Mouse (Mus musculus) heart, adult 11 months (tissue): Measurements from ENCODE around the gene S1pr3.

Source experiments
- DNase-seq: peaks from one replicate; pipeline ENCODE4 v3.0.0; 2022

The S1pr3 gene

DNA sequence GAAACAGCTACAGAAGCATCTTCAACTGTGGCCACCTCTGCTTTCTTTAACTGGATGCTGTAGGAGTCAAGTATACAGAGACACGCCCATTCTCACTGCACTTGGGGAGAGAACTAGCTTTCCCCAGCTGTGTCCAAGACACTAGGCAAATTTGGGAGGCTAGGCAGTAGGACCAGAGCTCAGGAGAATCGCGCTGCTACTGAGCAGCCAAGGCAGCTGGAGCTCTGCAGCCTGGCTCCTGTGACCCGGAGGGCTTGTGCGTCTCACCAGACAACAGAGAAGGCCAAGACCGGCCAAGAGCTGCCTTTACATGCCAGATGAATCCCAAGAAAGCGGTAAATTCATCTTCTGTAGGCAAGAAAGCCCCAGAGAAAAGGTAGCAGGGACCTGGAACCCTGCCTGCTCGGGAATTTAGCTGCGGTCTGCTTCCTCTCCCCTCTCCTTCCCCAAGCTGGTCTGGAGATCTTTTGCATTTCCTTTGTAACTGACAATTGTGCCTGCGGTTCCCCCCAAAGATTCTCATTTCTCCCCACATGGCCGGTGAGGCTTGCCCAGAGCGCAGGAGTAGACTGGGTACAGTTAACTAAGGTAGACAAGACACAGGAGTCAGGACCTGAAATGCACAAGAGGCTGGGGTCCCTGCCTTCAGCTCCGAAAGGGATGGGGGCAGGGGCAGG, 760 bp upstream of the S1pr3 start:
- DNase-seq, result peak; percentile 96

DNA sequence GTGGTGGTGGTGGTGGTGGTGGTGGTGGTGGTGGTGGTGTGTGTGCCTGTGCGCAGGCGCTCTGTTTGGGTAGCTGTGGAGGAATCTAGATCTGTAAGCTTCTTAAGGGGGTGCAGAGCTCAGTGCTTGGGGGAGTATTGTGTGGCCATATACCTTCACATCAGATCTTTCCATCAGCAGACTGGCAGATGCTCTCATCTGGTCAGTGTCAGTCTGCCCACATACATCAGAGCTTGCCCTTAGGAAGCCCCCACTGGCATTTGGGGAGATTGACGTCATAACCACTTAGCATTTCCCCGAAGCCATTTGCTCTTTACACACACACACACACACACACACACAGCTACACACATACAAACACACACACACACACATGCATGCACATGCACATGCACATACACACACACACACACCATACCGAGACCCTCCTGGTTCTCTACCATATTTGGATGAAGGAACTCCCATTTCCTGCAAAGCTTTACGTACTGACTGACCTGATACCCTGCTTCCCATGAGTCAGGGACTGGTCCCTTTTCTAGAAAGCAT, 1.6 kb downstream of the S1pr3 start:
- DNase-seq, result no peak

DNA sequence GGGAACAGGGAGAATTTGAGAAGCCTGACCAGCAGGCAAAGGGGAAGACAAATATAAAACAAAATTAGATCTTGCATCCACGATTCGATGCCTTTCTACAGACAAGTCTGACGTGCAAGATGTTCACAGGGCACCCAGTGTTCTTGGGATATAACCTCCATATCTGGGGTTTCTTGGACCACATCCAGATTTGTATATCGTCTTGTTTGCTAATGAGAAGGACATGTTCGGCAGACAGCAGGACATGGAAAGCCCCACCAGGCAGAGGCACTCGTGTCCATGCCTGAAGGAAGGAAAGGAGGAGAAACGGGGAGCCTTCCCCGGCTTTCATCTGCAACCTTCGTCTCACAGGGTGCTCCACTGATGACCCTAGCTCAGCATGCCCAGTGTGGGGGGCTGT, 2.8 kb downstream of the S1pr3 start:
- DNase-seq, result peak; percentile 84

DNA sequence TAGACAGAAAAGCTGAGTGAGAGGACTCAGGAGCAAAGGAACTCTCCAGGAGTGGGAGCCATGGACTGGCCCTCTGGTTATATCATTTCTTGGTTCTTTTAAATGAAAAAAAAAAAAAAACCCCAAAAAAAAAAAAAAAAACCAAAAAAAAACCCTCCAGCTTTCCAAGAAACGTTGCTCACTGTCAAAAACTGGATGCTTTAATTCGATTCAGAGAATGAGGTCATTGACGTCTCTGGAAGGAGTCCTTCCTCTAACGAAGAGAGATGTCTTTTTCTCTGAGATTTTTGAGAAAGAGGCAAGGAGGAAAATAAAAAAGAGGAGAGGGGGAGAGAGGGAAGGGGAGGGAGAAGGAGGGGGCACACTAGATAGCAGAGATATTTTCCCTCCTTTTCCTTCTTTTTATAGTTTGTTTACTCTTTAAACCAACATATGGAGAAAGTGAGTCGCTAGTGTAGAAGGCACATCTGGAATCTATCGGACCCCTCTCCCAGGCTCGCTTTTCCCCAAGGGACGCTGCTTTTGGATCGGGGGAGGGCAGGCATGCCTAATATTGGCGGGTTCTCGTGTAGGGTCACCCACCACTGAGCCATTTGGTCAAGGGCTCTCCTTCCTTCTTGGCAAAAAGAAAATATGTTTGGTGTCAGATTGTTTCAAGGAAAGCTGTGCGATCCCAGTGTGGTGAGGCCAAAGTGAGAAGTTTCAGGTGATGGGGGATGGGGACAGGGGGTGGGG, 3.4 kb downstream of the S1pr3 start:
- peak; percentile 91 for DNase-seq

DNA sequence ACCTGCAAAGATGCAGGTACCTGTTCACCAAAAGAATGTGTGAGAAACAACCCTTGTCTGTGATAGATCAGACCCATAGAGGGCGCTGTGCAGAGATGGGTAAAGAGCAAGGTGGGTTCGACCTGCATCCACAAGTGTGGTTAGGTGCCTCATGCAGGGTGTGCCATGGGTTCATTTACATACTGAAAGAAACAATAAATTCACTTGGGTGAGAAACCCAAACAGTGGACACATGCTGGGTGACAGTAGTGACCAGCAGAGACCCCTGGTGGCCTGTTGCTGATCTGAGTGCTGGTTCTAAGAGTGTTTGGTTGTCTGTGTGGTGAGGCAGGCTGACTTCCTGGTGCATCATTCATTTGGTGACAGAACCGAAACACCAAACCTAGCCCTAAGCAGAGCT, 5.0 kb downstream of the S1pr3 start:
- DNase-seq, result peak; percentile 86

DNA sequence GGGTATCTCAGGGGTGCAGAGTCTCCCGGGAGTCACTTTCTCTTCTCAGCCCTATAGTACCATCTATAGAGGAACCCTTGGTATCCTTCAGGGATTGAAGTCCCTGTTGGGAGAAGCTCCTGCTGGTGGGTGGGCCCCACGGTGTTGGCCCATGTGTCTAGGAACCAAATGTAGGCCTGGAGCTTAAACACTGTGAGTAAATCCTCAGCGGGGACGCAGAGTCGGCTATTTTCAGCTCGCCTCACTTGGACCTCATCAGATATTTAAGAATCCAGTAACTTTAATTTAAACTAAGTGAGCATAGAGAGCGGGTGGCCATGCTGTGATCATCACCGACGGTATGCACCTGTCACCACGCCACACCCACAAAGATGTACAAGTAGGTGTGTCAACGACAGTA, 8.3 kb downstream of the S1pr3 start:
- DNase-seq, result no peak

DNA sequence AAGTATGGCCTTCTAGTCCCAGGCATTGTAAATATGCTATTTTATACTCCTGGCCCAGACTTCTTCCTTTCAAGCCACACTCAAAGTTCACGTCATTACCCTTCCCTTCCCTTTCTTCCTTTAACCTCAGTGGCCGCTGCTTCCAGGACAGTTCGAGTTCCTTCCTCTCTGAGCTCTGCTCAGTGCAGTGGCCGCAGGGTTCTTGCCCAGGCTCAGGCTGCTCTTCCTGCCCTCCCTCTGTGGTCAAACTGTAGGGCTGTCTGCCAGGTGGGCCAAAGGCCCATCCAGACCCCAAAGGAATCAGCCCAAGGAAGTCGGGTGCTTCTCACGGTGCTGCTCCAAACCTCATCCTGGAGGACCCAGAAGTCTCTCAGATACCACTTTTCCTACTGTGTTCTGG, 9.4 kb downstream of the S1pr3 start:
- DNase-seq, result peak; percentile 97

DNA sequence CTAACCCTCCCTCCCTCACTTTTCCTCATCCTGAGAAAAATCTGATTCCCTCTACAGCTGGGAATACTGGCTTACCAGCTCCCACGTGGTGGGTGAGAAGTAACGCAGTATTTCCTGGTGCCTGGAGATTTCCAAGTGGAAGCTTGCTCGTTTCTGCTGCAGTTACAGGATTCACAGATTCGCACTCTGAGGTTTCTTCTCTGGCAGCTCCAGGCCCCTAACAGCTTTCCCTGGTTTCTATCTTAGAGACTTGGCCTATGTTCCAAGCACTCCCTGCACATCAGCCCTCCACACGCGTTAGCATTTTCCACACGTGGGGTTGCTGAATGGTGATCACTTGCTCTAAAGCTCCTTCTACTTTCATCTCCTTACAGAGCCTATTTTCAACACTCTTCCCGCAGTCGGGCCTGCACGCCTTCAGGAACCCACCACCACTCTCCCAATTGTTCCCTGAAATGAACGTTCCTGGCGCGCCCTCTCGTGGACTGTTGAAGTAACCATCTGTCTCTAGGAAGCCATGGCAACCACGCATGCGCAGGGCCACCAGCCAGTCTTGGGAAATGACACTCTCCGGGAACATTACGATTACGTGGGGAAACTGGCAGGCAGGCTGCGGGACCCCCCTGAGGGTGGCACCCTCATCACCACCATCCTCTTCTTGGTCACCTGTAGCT, 10.0 kb downstream of the S1pr3 start:
- DNase-seq, result peak; percentile 99

DNA sequence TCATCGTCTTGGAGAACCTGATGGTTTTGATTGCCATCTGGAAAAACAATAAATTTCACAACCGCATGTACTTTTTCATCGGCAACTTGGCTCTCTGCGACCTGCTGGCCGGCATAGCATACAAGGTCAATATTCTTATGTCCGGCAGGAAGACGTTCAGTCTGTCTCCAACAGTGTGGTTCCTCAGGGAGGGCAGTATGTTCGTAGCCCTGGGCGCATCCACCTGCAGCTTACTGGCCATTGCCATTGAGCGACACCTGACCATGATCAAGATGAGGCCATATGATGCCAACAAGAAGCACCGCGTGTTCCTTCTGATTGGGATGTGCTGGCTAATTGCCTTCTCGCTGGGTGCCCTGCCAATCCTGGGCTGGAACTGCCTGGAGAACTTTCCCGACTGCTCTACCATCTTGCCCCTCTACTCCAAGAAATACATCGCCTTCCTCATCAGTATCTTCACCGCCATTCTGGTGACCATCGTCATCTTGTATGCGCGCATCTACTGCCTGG, 10.6 kb downstream of the S1pr3 start:
- no peak for DNase-seq

DNA sequence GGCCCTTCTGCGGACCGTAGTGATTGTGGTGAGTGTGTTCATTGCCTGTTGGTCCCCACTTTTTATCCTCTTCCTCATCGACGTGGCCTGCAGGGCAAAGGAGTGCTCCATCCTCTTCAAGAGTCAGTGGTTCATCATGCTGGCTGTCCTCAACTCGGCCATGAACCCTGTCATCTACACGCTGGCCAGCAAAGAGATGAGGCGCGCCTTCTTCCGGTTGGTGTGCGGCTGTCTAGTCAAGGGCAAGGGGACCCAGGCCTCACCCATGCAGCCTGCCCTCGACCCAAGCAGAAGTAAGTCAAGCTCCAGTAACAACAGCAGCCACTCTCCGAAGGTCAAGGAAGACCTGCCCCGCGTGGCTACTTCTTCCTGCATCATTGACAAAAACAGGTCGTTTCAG, 11.1 kb downstream of the S1pr3 start:
- DNase-seq, result peak; percentile 91

DNA sequence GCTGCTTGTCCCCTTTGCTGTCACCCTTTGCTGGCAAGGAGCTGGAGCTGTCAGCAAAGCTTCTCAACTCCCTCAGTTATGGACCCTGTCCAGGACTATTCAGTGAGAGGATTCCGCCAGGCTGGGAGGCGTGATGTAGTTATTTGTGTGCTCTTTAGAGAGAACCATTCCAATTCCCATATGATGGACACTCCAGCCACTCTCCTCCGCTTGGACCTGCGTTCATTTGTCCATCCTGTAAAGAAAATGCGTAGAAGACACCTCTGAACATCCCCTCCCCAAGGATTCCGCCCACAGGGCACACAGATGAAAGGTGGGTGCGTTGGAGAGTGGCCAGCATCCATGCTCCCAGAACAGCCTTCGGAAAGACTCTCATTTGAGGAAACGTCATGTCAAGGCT, 12.4 kb downstream of the S1pr3 start:
- DNase-seq, result peak; percentile 89

DNA sequence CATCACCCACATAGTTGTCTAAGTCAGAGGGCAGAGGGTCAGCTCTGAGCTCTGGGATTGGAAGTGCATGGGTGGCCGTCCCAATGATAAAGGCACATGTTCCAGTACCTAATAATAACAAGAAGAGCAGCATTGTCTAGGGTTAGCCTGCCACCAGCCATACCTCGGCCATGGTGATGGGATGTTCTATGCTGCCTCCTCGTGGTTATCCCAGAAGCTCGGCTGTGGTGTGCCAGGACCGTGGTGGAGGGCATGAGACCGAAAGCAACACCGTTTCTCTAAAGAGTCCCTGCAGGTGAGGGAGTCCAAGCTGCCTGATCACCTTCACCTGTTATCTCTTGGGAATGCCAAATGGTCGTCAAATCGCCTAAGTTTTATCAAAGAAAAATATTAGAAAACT, 15.2 kb downstream of the S1pr3 start:
- no peak for DNase-seq

DNA sequence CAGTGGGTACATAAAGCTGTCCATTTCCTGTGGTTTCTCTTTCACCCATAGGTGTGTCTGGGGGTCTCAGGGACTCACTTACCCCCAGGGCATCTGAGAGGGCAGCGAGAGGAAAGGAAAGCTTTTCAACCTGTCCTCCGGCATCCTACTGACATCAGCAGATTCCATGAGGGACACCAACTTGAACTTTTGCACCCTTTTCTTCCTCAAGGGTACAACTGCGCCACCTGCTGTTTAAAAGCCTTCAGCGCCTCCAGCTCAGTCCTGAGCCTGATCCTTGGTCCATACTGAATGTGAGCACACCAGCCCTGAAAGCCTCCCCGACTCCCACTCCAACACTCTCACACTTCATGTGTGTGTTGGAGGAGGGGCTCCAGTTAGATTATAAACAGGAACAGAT, 16.2 kb downstream of the S1pr3 start:
- no peak for DNase-seq

DNA sequence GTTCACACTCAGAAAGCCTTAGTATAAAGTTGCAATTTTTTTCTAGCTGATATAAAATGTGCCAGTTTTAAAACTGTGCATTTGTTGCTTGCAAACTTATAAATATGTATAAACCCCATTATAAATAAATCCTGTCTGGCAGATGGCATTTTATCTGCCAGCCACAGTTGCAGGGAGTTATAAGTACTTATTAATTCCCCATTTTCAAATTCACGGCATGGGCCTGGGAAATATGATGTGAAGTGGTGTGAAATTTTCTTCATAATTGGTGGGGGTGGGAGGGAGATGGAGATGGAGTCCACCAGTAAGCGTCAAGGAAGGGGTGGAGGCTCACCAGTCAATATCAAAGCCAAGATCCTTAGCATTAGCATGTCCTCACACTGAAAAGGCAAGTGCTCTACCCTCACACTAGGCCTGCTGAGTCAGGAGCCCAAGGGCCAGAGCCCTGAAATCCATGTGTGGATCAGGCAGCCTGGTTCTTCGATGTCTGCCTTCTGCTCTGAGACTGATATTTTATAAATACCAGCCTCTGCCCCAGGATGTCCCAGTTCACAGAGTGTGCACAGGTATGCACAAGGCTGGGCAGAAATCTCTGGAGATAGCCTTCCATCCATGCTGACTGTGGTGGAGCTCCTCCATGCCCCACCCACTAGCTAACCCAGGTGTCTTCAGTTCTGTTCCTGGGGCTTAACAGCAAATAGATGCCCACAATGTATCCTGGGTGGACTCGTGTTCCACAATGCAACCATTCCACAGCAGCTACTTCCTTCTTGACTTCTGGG, 17.4 kb downstream of the S1pr3 start:
- DNase-seq, result peak; percentile 76

DNA sequence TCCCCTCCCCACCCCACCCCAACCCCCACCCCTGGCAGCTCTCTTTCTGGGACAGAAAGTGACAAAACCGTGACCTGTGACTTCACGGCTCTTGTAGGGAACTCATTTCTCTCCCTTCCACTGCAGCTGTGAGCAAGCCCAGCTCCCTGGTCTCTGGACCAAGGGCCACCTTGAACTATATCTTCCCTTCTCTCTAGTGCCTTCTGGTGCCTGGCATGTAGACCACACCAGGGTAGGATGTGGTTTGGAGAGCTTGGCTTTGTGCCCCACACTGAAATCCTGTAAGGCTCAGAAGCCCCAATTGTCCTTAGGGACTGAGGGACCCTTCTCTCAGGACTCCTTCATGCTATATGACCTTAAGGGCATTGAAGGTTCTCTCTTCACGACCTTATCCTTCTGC, 24.9 kb downstream of the S1pr3 start:
- DNase-seq, result peak; percentile 57

DNA sequence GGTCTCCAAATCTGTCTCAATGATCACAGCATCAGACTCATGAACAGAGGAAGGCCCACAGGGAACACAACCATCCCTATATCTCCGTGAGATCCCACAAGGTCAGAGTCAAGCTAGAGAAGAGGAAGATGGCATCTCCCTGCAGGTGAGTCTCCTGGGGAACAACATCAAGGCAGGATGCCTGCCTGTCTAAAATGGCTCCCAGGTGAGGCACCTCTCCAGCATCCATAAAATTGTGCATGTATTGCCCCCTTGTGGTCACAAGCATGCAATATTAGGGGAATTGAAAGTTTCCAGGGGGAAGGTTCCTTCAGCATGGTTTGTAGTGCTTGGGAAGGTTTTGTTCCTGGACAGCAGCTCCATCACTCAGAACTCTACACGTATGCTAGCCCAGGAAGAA, 26.0 kb downstream of the S1pr3 start:
- DNase-seq, result peak; percentile 81

DNA sequence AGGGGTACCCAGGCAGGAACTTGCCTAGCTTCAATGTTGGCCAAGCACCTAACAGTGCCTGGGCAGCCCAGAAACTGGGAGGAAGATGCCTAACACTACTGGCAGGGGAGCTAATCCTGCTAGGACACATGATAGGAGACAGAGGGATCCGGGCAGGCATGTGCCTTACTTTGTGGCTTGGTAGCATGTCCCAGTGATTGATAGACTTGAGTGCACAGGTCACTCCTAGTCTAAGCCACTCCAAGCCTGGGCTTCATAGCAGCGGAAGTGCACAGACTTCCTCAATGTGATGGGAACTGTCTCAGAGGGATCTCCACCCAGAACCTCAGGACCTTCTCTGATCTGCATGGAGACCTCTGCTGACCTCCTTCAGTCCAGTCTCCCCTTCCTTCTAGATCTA, 26.7 kb downstream of the S1pr3 start:
- peak; percentile 86 for DNase-seq

DNA sequence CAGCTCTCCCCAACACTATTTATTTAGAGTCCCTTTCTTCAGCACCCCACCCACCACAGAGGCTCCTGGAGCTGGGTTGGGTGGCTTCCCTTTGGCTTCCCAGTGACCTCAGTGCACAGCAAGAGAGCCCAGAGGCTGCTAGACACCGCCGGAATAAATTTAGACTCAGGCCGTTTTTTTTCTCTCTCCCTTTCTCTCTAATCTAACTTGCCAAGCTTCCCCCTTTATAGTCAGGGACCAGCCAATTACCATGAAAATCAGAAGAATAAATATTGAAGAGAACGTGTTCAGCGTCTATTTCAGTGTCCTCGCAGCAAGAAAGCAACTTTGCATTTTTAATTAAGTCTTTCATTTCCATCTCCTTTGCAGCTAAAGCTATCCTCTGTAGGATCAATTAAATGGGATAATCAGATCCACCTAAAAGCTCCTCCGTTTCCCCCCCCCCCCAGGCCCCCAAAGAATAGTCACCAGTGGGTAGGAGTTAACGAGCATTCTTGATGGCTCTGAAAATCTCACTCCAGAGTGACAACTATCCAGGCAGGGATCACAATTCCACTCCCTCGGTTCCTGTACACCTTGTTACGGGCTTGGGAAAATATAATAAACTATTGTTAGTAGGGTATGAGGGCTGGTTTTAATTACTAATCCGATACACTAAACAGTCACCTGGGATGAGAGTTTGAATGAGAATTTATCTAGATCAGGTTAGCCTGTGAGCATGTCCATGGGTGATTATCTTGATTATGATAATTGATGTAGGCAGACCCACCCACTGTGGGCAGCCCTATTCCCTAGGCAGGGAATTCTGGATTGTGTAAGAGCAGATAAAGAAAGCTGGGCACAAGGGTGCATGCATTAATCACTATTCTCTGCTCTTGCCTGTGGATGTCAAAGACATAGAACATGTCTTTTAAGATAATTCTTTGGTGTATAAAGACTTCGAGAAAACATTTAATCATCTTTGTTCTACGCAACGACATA, 29.0 kb downstream of the S1pr3 start:
- no peak for DNase-seq

DNA sequence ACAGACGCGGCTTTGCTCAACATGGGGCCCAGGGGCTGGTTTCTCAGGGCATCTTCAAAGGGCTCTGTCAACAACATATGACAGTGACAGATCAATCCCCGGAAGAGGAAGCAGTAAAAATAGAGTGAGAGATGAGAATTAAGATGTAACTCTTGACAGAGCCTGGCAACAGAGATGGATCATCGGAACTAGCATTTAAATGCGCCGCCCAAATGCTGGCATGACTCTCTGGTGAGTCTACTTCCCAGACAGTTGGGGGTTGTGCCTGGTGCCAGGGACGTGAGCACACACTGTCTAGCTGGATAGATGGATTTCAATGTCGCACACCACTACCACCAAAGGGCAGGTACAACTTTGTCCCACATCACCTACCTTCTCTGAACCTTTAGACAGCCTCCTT, 34.5 kb downstream of the S1pr3 start:
- no peak for DNase-seq

DNA sequence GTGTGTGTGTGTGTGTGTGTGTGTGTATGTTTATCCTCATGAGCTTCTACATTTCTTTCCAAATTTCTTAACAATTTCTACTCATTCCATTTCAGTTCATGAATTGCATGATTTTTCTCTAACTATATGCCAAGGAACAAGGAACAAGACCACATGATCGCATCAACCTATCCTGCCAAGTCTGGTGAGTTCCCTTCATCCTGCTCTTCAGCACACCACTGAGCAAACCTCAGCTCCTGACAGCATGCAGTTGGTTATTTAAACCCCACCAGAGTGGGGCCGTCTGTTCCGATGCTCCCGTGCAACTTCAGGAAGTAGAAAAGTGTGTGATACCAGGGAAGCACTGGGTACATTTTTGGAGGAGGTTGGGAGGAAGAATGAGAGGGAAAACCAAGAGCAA, 38.1 kb downstream of the S1pr3 start:
- DNase-seq, result no peak

DNA sequence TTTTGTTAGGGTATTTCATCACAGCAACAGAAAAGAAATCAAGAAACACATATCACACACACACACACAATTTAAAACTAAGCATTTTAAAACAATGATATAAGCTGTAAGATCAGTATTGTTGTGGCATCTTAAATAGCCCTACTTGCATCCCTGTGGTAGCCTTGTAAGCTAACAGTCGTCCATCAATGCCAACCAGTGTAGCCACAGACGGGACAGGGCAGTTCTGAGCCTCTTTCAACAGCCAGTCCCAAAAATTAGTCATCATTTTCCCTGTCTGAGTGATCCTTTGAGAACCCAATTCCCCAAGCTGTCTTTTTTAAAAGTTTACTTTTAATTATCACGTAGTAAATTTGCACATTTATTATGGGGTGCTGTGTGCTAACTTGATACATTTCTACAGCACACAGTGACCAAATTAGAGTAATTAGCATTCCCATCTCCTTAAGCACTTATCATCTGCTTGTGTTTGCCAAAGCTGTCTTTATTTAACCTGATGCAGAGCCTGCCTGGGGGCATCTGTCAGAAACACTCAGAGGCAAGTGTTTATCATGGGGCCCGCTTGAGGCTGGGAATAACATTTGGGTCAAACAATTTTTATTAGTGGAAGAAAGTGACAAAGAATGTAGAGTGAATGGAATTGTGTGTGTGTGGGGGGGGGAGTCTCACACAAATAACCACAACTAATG, 47.9 kb downstream of the S1pr3 start:
- DNase-seq, result peak; percentile 22
